In genomic region chr9:124256271-124257199, GRCm38 (mm10) we compare ENCODE assay signal across 8 mouse cellular contexts. TPM values are rescaled to one million over a fixed set of nuclear protein-coding genes. Genes with fewer than 3 reads are reported as not detected.
A peak's percentile ranks its signal among the peaks of the same experiment; 100 is the strongest.
DNase-seq lines count a peak whose midpoint lies in the region; ATAC-seq lines count a peak whose summit lies in the region.
"Not testable (repeated sequence)": the region's sequence is repeated elsewhere in the genome, so short reads cannot be mapped to it uniquely, and the experiment has no call there.

No protein-coding gene starts in this region.

- H3K9ac ChIP-seq in hindbrain, embryonic 11.5 days (ENCODE audit: low read depth, low read length); neural tube, embryonic 14.5 days (replicated peaks; ENCODE audit: low read depth, low read length): not testable (repeated sequence)

- not testable (repeated sequence) for H3K36me3 ChIP-seq in hindbrain, embryonic 11.5 days (ENCODE audit: control insufficient read depth, insufficient read depth, low read length); neural tube, embryonic 14.5 days (ENCODE audit: control insufficient read depth, insufficient read depth, low read length)

- not testable (repeated sequence) for H3K4me1 ChIP-seq in hindbrain, embryonic 11.5 days (replicated peaks; ENCODE audit: control insufficient read depth, insufficient read depth, low read length); neural tube, embryonic 14.5 days (ENCODE audit: control insufficient read depth, insufficient read depth, low read length)

- 18% methylated on average over 1 of the region's 1 CpGs for WGBS in hindbrain, embryonic 11.5 days
- 25% methylated on average over 1 of the region's 1 CpGs for WGBS in neural tube, embryonic 14.5 days

- not testable (repeated sequence) for H3K9me3 ChIP-seq in hindbrain, embryonic 11.5 days (ENCODE audit: control insufficient read depth, low read length); neural tube, embryonic 14.5 days (ENCODE audit: control insufficient read depth, low read length)

- H3K4me2 ChIP-seq in hindbrain, embryonic 11.5 days (replicated peaks; ENCODE audit: low read depth, low read length); neural tube, embryonic 14.5 days (ENCODE audit: low read depth, low read length): not testable (repeated sequence)

- peak; percentile 27 for DNase-seq in MEL-GATA-1-ER (ENCODE audit: extremely low read depth, low read depth)
- DNase-seq in embryo, embryonic 10.5 days (ENCODE audit: low spot score), result peak; percentile 66
- DNase-seq in forelimb bud, embryonic 11.5 days (ENCODE audit: low read depth, low spot score), result peak; percentile 75
- DNase-seq in hindbrain, embryonic 11.5 days (ENCODE audit: low spot score), result peak; percentile 52
- peak; percentile 39 to 72 for DNase-seq in kidney, postnatal 25 days
- peak; percentile 35 for DNase-seq in lung, postnatal 10 days
- DNase-seq in thymus, postnatal 0 days (ENCODE audit: low spot score), result peak; percentile 34

- H3K27ac ChIP-seq in hindbrain, embryonic 11.5 days (ENCODE audit: low read depth, low read length); neural tube, embryonic 14.5 days (ENCODE audit: low read depth, low read length): not testable (repeated sequence)

- not testable (repeated sequence) for H3K27me3 ChIP-seq in hindbrain, embryonic 11.5 days (ENCODE audit: control insufficient read depth, insufficient read depth, low read length); neural tube, embryonic 14.5 days (ENCODE audit: control insufficient read depth, insufficient read depth, low read length)

- not testable (repeated sequence) for H3K4me3 ChIP-seq in hindbrain, embryonic 11.5 days (ENCODE audit: low read depth, low read length); neural tube, embryonic 14.5 days (ENCODE audit: low read depth, low read length)

- ATAC-seq in hindbrain, embryonic 11.5 days (ENCODE audit: low FRiP score), result peak; percentile 82
- peak; percentile 69 for ATAC-seq in neural tube, embryonic 14.5 days (ENCODE audit: low read depth)

RNA-seq across cellular contexts. Expression of gene 2010315B03Rik, which starts 56.0 kb away (rescaled TPM):
- polyA plus RNA-seq in hindbrain, embryonic 11.5 days (2014; fragmentation: Nextera tagmentation; extraction: Ambion mirVana), result 4.8 and 7.8 TPM in 2 replicates
- 10.3 and 13.2 TPM in 2 replicates for polyA plus RNA-seq in neural tube, embryonic 14.5 days (2014; fragmentation: Nextera tagmentation; extraction: Ambion mirVana)
- 10.9 and 14.5 TPM in 2 replicates for polyA plus RNA-seq in thymus, postnatal 0 days (2015; fragmentation: Nextera tagmentation; extraction: Ambion mirVana)
